Mouse (Mus musculus) heart, embryonic 14.5 days (tissue): ENCODE measurements around the gene Cd4. TPM values are rescaled to one million over a fixed set of nuclear protein-coding genes. Genes with fewer than 3 reads are reported as not detected.

ENCODE experiments used
- polyA plus RNA-seq: library from polyadenylated mRNA; unstranded; fragments of >200 nt; fragmentation: Nextera tagmentation; extraction: Ambion mirVana; gene quantifications from 2 replicates; pipeline ENCODE4 v1.2.1, GENCODE M21; 2014

Gene Cd4
- polyA plus RNA-seq, 1 experiment from 2014 or later: 0.16 TPM

Other genes starting within 250 kb of the Cd4 start
- gene Lpcat3, start 225.2 kb downstream of the Cd4 start, polyA plus RNA-seq: 45.0 and 47.7 TPM in 2 replicates
- 114 and 117 TPM in 2 replicates for gene Emg1, start 176.0 kb downstream of the Cd4 start, polyA plus RNA-seq
- 295 and 326 TPM in 2 replicates for gene Phb2, start 175.9 kb downstream of the Cd4 start, polyA plus RNA-seq
- 4.9 and 8.6 TPM in 2 replicates for gene Ptpn6, start 149.5 kb downstream of the Cd4 start, polyA plus RNA-seq
- 449 and 503 TPM in 2 replicates for gene Grcc10, start 146.8 kb downstream of the Cd4 start, polyA plus RNA-seq
- not detected in 2 replicates for gene Gm45234, start 132.2 kb downstream of the Cd4 start, polyA plus RNA-seq
- 6.2 and 9.3 TPM in 2 replicates for gene Atn1, start 131.7 kb downstream of the Cd4 start, polyA plus RNA-seq
- gene Eno2, start 118.5 kb downstream of the Cd4 start, polyA plus RNA-seq: 4.2 TPM in 2 replicates
- not detected in 2 replicates for gene Lrrc23, start 108.5 kb downstream of the Cd4 start, polyA plus RNA-seq
- 4.0 and 5.7 TPM in 2 replicates for gene Spsb2, start 79.6 kb downstream of the Cd4 start, polyA plus RNA-seq
- 1,486 and 1,545 TPM in 2 replicates for gene Tpi1, start 73.9 kb downstream of the Cd4 start, polyA plus RNA-seq
- gene Usp5, start 58.7 kb downstream of the Cd4 start, polyA plus RNA-seq: 78.9 and 85.9 TPM in 2 replicates
- 126 and 139 TPM in 2 replicates for gene Cdca3, start 58.7 kb downstream of the Cd4 start, polyA plus RNA-seq
- 6.7 and 7.5 TPM in 2 replicates for gene Gnb3, start 47.9 kb downstream of the Cd4 start, polyA plus RNA-seq
- 18.7 and 20.5 TPM in 2 replicates for gene P3h3, start 30.5 kb downstream of the Cd4 start, polyA plus RNA-seq
- gene Gpr162, start 24.2 kb downstream of the Cd4 start, polyA plus RNA-seq: 0.71 and 0.86 TPM in 2 replicates
- gene Lag3, start 23.5 kb upstream of the Cd4 start, polyA plus RNA-seq: 1.00 and 1.1 TPM in 2 replicates
- gene Ptms, start 31.9 kb upstream of the Cd4 start, polyA plus RNA-seq: 238 and 251 TPM in 2 replicates
- gene Mlf2, start 43.2 kb upstream of the Cd4 start, polyA plus RNA-seq: 364 and 365 TPM in 2 replicates
- 128 and 135 TPM in 2 replicates for gene Cops7a, start 77.3 kb upstream of the Cd4 start, polyA plus RNA-seq
- 0.28 and 0.55 TPM in 2 replicates for gene Pianp, start 108.5 kb upstream of the Cd4 start, polyA plus RNA-seq
- 6.6 and 7.2 TPM in 2 replicates for gene Zfp384, start 120.9 kb upstream of the Cd4 start, polyA plus RNA-seq
- 67.1 and 76.1 TPM in 2 replicates for gene Ing4, start 151.5 kb upstream of the Cd4 start, polyA plus RNA-seq
- 5.4 and 6.5 TPM in 2 replicates for gene Acrbp, start 161.5 kb upstream of the Cd4 start, polyA plus RNA-seq
- 0.36 TPM in 1 of 2 replicates, not detected in the other for gene Lpar5, start 179.7 kb upstream of the Cd4 start, polyA plus RNA-seq
- gene Chd4, start 207.8 kb upstream of the Cd4 start, polyA plus RNA-seq: 58.6 and 67.4 TPM in 2 replicates
- gene Nop2, start 243.7 kb upstream of the Cd4 start, polyA plus RNA-seq: 35.3 and 36.6 TPM in 2 replicates